Mouse (Mus musculus) MEL (cell line): Measurements from ENCODE around the gene LTO1. TPM values are rescaled to one million over a fixed set of nuclear protein-coding genes. Genes with fewer than 3 reads are reported as not detected.

Source experiments
- DNase-seq: peaks from one replicate; pipeline ENCODE4 v3.0.0; 2011; ENCODE audit warnings: low read depth, low spot score
- H3K27ac ChIP-seq: 2 replicates; pipeline ENCODE4 v1.5.1; 2012; ENCODE audit warnings: low read depth, mild to moderate bottlenecking, control low read depth, low read length, moderate library complexity; ENCODE audit not compliant: control insufficient read depth
- H3K27me3 ChIP-seq, 2 experiments: fragments of 150-350 bp in 1 of 2; sonication (generic) in 1 of 2; 2 replicates each; pipeline ENCODE4 v1.6.1; 2012; ENCODE audit warnings: low read length in 2 of 2, mild to moderate bottlenecking in 2 of 2, improper control_type of control experiment in 1 of 2, moderate library complexity in 1 of 2; ENCODE audit not compliant: insufficient read depth in 2 of 2, control insufficient read depth in 1 of 2
- H3K36me3 ChIP-seq, 2 experiments: 2 replicates each; pipeline ENCODE4 v1.6.1; 2012 to 2014; ENCODE audit warnings: low read length in 2 of 2, improper control_type of control experiment in 1 of 2, inconsistent platforms in 1 of 2, mild to moderate bottlenecking in 1 of 2; ENCODE audit not compliant: insufficient read depth in 2 of 2, control insufficient read depth in 1 of 2
- H3K4me1 ChIP-seq, 2 experiments: fragments of 150-350 bp in 1 of 2; sonication (generic) in 1 of 2; 2 replicates each; pipeline ENCODE4 v1.6.1; 2012; ENCODE audit warnings: low read length in 2 of 2, improper control_type of control experiment in 1 of 2, mild to moderate bottlenecking in 1 of 2; ENCODE audit not compliant: insufficient read depth in 2 of 2, control insufficient read depth in 1 of 2
- H3K4me3 ChIP-seq, 2 experiments: fragments of 150-350 bp in 1 of 2; sonication (generic) in 1 of 2; 2 replicates each; pipeline ENCODE4 v1.5.1; 2012; ENCODE audit warnings: low read depth in 2 of 2, low read length in 2 of 2, mild to moderate bottlenecking in 2 of 2, moderate library complexity in 2 of 2, control low read depth in 1 of 2, improper control_type of control experiment in 1 of 2; ENCODE audit not compliant: control insufficient read depth in 1 of 2, insufficient read depth in 1 of 2
- H3K79me2 ChIP-seq: 2 replicates; pipeline ENCODE4 v1.6.1; 2012; ENCODE audit warnings: mild to moderate bottlenecking, low read length, moderate library complexity; ENCODE audit not compliant: control insufficient read depth, poor library complexity, insufficient read depth
- H3K9ac ChIP-seq: 2 replicates; pipeline ENCODE4 v1.6.1; 2012; ENCODE audit warnings: low read depth, mild to moderate bottlenecking, control low read depth, low read length, moderate library complexity; ENCODE audit not compliant: control insufficient read depth, poor library complexity, severe bottlenecking
- H3K9me3 ChIP-seq: fragments of 150-350 bp; sonication (generic); replicated peaks from 2 replicates; pipeline ENCODE4 v1.6.1; 2012; ENCODE audit warnings: mild to moderate bottlenecking, low read length, improper control_type of control experiment, moderate library complexity; ENCODE audit not compliant: insufficient read depth
- CHD2 ChIP-seq: IDR thresholded peaks from 2 replicates; pipeline ENCODE4 v1.6.1; 2011; ENCODE audit warnings: low read length, improper control_type of control experiment
- CTCF ChIP-seq, 3 experiments: IDR thresholded peaks in 2 of 3; conservative IDR thresholded peaks in 1 of 3; 2 replicates each; pipeline ENCODE4 v1.5.1; 2011 to 2012; ENCODE audit warnings: low read length in 3 of 3, low read depth in 2 of 3, mild to moderate bottlenecking in 2 of 3, improper control_type of control experiment in 1 of 3, inconsistent platforms in 1 of 3, mixed read lengths in 1 of 3, moderate library complexity in 1 of 3; ENCODE audit not compliant: control insufficient read depth in 1 of 3, insufficient read depth in 1 of 3, poor library complexity in 1 of 3, severe bottlenecking in 1 of 3
- E2F4 ChIP-seq: IDR thresholded peaks from 2 replicates; pipeline ENCODE4 v1.6.1; 2011; ENCODE audit warnings: low read depth, low read length, improper control_type of control experiment, borderline replicate concordance
- ELF1 ChIP-seq: IDR thresholded peaks from 2 replicates; pipeline ENCODE4 v1.6.1; 2014; ENCODE audit warnings: low read depth, mild to moderate bottlenecking, inconsistent platforms, low read length, improper control_type of control experiment, moderate library complexity
- ETS1 ChIP-seq: IDR thresholded peaks from 2 replicates; pipeline ENCODE4 v1.6.1; 2012; ENCODE audit warnings: low read depth, mild to moderate bottlenecking, inconsistent platforms, low read length, improper control_type of control experiment, moderate library complexity
- GABPA ChIP-seq: IDR thresholded peaks from 2 replicates; pipeline ENCODE4 v1.6.1; 2012; ENCODE audit warnings: low read depth, mild to moderate bottlenecking, inconsistent platforms, low read length, improper control_type of control experiment, moderate library complexity
- HCFC1 ChIP-seq: IDR thresholded peaks from 2 replicates; pipeline ENCODE4 v1.6.1; 2012; ENCODE audit warnings: low read depth, mild to moderate bottlenecking, inconsistent platforms, low read length, improper control_type of control experiment, moderate library complexity
- JUND ChIP-seq: IDR thresholded peaks from 2 replicates; pipeline ENCODE4 v1.6.1; 2011; ENCODE audit warnings: low read depth, mild to moderate bottlenecking, improper control_type of control experiment, low read length
- KAT2A ChIP-seq: conservative IDR thresholded peaks from 2 replicates; pipeline ENCODE4 v1.6.1; 2012; ENCODE audit warnings: low read depth, low read length, improper control_type of control experiment, inconsistent platforms
- MAX ChIP-seq: IDR thresholded peaks from 2 replicates; pipeline ENCODE4 v1.6.1; 2011; ENCODE audit warnings: low read length, improper control_type of control experiment
- MAZ ChIP-seq: IDR thresholded peaks from 2 replicates; pipeline ENCODE4 v1.6.1; 2012; ENCODE audit warnings: low read depth, mild to moderate bottlenecking, inconsistent platforms, low read length, improper control_type of control experiment
- MEF2A ChIP-seq: IDR thresholded peaks from 2 replicates; pipeline ENCODE4 v1.6.1; 2014; ENCODE audit warnings: low read depth, mild to moderate bottlenecking, inconsistent platforms, low read length, improper control_type of control experiment; ENCODE audit not compliant: poor library complexity, insufficient replicate concordance, severe bottlenecking; ENCODE audit errors: extremely low read depth
- MYB ChIP-seq: IDR thresholded peaks from 2 replicates; pipeline ENCODE4 v1.6.1; 2011; ENCODE audit warnings: mild to moderate bottlenecking, low read depth, low read length, improper control_type of control experiment
- MYC ChIP-seq: IDR thresholded peaks from 2 replicates; pipeline ENCODE4 v1.6.1; 2011; ENCODE audit warnings: low read depth, mild to moderate bottlenecking, low read length, improper control_type of control experiment, moderate library complexity
- NELFE ChIP-seq: IDR thresholded peaks from 2 replicates; pipeline ENCODE4 v1.6.1; 2011; ENCODE audit warnings: low read depth, low read length, improper control_type of control experiment
- POLR2A ChIP-seq, 2 experiments: IDR thresholded peaks; 2 replicates each; pipeline ENCODE4 v1.6.1; 2011 to 2012; ENCODE audit warnings: low read length in 2 of 2, mild to moderate bottlenecking in 2 of 2, control low read depth in 1 of 2, improper control_type of control experiment in 1 of 2, low read depth in 1 of 2, moderate library complexity in 1 of 2; ENCODE audit not compliant: control insufficient read depth in 1 of 2, insufficient read depth in 1 of 2, poor library complexity in 1 of 2
- POLR2AphosphoS2 ChIP-seq: IDR thresholded peaks from 2 replicates; pipeline ENCODE4 v1.6.1; 2011; ENCODE audit warnings: low read length, improper control_type of control experiment
- RAD21 ChIP-seq: IDR thresholded peaks from 2 replicates; pipeline ENCODE4 v1.6.1; 2011; ENCODE audit warnings: mild to moderate bottlenecking, low read depth, low read length, improper control_type of control experiment
- TBP ChIP-seq: IDR thresholded peaks from 2 replicates; pipeline ENCODE4 v1.8.0; 2011; ENCODE audit warnings: low read depth, low read length, improper control_type of control experiment
- UBTF ChIP-seq: IDR thresholded peaks from 2 replicates; pipeline ENCODE4 v1.6.1; 2012; ENCODE audit warnings: low read depth, mild to moderate bottlenecking, inconsistent platforms, low read length, improper control_type of control experiment, moderate library complexity, borderline replicate concordance; ENCODE audit not compliant: insufficient read depth
- USF2 ChIP-seq, 2 experiments: IDR thresholded peaks; 2 replicates each; pipeline ENCODE4 v1.6.1; 2011 to 2012; ENCODE audit warnings: improper control_type of control experiment in 2 of 2, low read length in 2 of 2, borderline replicate concordance in 1 of 2, inconsistent platforms in 1 of 2, low read depth in 1 of 2, mild to moderate bottlenecking in 1 of 2; ENCODE audit not compliant: insufficient read depth in 1 of 2
- ZC3H11A ChIP-seq: IDR thresholded peaks from 2 replicates; pipeline ENCODE4 v1.6.1; 2012; ENCODE audit warnings: low read depth, mild to moderate bottlenecking, inconsistent platforms, low read length, improper control_type of control experiment
- ZNF384 ChIP-seq: IDR thresholded peaks from 2 replicates; pipeline ENCODE4 v1.6.1; 2012; ENCODE audit warnings: low read depth, mild to moderate bottlenecking, inconsistent platforms, low read length, improper control_type of control experiment
- polyA plus RNA-seq, 2 experiments: library from polyadenylated mRNA; stranded (reverse) in 1 of 2; unstranded in 1 of 2; fragments of >175 nt in 1 of 2; fragments of >200 nt in 1 of 2; gene quantifications; 2 replicates each; pipeline versions ENCODE4 v1.2.1 to v1.2.4; 2012; ENCODE audit warnings: low replicate concordance in 2 of 2, low read depth in 1 of 2; ENCODE audit not compliant: insufficient read length in 2 of 2, insufficient read depth in 1 of 2, missing spikeins in 1 of 2
- total RNA-seq: library from RNA; depleted of rRNA; stranded (reverse); fragments of 300-350 nt; gene quantifications from 2 replicates; pipeline ENCODE4 v1.2.3, GENCODE M21; 2012

Gene LTO1
- total and polyA plus RNA-seq, 3 experiments, result 18.1 to 18.4 TPM; not detected in 1

- Histone ChIP-seq H3K9me3 (no peaks in the 10 kb centered on the region), H3K27me3 (no peaks in the 10 kb centered on the region), H3K36me3 (no peaks in the 10 kb centered on the region), H3K27ac (no peak within 1 kb of the TSS), H3K4me3 (no peak within 1 kb of the TSS), H3K4me1 (no peaks in the 10 kb centered on the region), H3K79me2 (no peaks in the 10 kb centered on the region), H3K9ac (no peak within 1 kb of the TSS)
- TF ChIP-seq HCFC1, result no peak
- no peak for DNase-seq
Observed at GRCm38 (mm10) chr7:144939344-144940002, 24.6 kb downstream of the LTO1 start, which contains the start of gene Ccnd1. TSS of gene Ccnd1 (minus strand) at chr7:144939925.

- Histone ChIP-seq H3K36me3 (no peaks in the 10 kb centered on the region), H3K4me3 (no peak overlapping the region), H3K27ac (no peak overlapping the region), H3K4me1 (no peaks in the 10 kb centered on the region), H3K27me3 (no peaks in the 10 kb centered on the region), H3K79me2 (no peaks in the 10 kb centered on the region), H3K9me3 (no peaks in the 10 kb centered on the region), H3K9ac (no peak overlapping the region)
- TF ChIP-seq MEF2A (no peak), ZNF384 (no peak), E2F4 (no peak), USF2 (IDR thresholded peaks at IDR 0.05; ENCODE audit: borderline replicate concordance in 1 of 2, insufficient read depth in 1 of 2, low read depth in 1 of 2, low read length in 2 of 2) (no peak), ELF1 (no peak), MAX (no peak)
- DNase-seq, result no peak
Observed at GRCm38 (mm10) chr7:144940003-144940571, 25.2 kb downstream of the LTO1 start.

DNA sequence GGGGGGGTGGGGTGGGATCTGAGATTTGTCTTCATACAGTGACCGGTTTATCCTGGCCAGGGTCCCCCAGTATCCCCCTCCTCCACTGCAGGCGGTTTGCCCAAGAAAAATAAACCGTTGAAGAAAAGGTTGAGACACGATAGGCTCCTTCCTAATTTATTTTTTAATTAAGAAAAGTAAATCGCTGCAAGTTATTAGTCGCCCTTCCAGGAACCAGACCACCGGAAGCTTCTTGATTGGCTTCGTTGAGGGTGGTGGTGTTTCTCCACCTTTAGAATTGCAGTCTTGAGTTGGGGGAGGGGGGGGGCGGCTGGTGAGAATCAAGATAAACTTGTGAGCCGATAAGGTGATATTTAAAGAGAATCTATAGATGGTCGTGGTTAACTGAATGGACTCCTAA lies 25.7 kb downstream of the LTO1 start:
- H3K4me3 ChIP-seq, result no peak overlapping the region
- H3K79me2 ChIP-seq, result no peaks in the 10 kb centered on the region
- DNase-seq, result no peak
- H3K27ac ChIP-seq, result no peak overlapping the region
- no peaks in the 10 kb centered on the region for H3K36me3 ChIP-seq
- H3K4me1 ChIP-seq, result no peaks in the 10 kb centered on the region
- TF ChIP-seq POLR2A (IDR thresholded peaks at IDR 0.05; ENCODE audit: control insufficient read depth in 1 of 2, insufficient read depth in 1 of 2, low read depth in 1 of 2, low read length in 2 of 2, poor library complexity in 1 of 2), result no peak
- TF ChIP-seq CTCF (IDR thresholded peaks at IDR 0.05 in 2 of 3, conservative IDR thresholded peaks at IDR 0.05 in 1 of 3; ENCODE audit: control insufficient read depth in 1 of 3, insufficient read depth in 1 of 3, low read depth in 2 of 3, low read length in 3 of 3, poor library complexity in 1 of 3, severe bottlenecking in 1 of 3), result no peak
- TF ChIP-seq UBTF, result no peak
- no peak for TF ChIP-seq POLR2AphosphoS2
- no peak for TF ChIP-seq JUND
- TF ChIP-seq GABPA, result no peak
- TF ChIP-seq TBP, result no peak
- no peak for TF ChIP-seq NELFE
- TF ChIP-seq ZNF384, result no peak
- no peak for TF ChIP-seq MYC
- no peak for TF ChIP-seq MEF2A
- TF ChIP-seq CHD2, result no peak
- no peak for TF ChIP-seq MAX
- TF ChIP-seq ZC3H11A, result no peak
- TF ChIP-seq RAD21, result no peak
- TF ChIP-seq ETS1, result no peak
- TF ChIP-seq KAT2A, result no peak
- TF ChIP-seq MYB, result no peak
- no peak for TF ChIP-seq MAZ
- TF ChIP-seq, all 39 proteins: peak for 0
- Histone ChIP-seq H3K9ac (no peak overlapping the region), H3K9me3 (no peaks in the 10 kb centered on the region), H3K27me3 (no peaks in the 10 kb centered on the region)
